Comparison of ENCODE assay signal across 10 mouse cellular contexts in genomic region chr14:32994954-32995636, GRCm38 (mm10). TPM values are rescaled to one million over a fixed set of nuclear protein-coding genes. Genes with fewer than 3 reads are reported as not detected.
DNase-seq lines count a peak whose midpoint lies in the region; ATAC-seq lines count a peak whose summit lies in the region.
"Had no signal": no experiment of that assay in that cellular context is flagged by ENCODE, and none has a peak within 500 bp of the region (broad histone marks: within the 10 kb centered on the region; RNA-seq: fewer than 3 reads in every experiment).

No protein-coding gene starts in this region.

- intact Hi-C loops in left cerebral cortex, postnatal 10 days (cut with DNase I), result no loop called here

- peaks cover 13% of the 10 kb centered on the region for H3K4me1 ChIP-seq in embryonic facial prominence, embryonic 15.5 days
- H3K4me1 ChIP-seq in hindbrain, embryonic 15.5 days (replicated peaks), result peaks cover 21% of the 10 kb centered on the region
- H3K4me1 ChIP-seq in limb, embryonic 15.5 days, result peaks cover 17% of the 10 kb centered on the region
- H3K4me1 ChIP-seq in neural tube, embryonic 15.5 days, result peaks cover 22% of the 10 kb centered on the region

- H3K4me3 ChIP-seq in embryonic facial prominence, embryonic 15.5 days (replicated peaks), result no peak overlapping the region; the same call in 1 of the 2 replicates
- no peak overlapping the region for H3K4me3 ChIP-seq in hindbrain, embryonic 15.5 days
- 0 out of 2 replicates have a peak overlapping the region, but pooled peaks have one; percentile 5 for H3K4me3 ChIP-seq in limb, embryonic 15.5 days
- no peak overlapping the region for H3K4me3 ChIP-seq in neural tube, embryonic 15.5 days (replicated peaks)

- H3K27ac ChIP-seq in embryonic facial prominence, embryonic 15.5 days (replicated peaks), result peak overlapping the region; percentile 63
- peak overlapping the region; percentile 39; the same call in 1 of the 2 replicates for H3K27ac ChIP-seq in hindbrain, embryonic 15.5 days (replicated peaks)
- H3K27ac ChIP-seq in limb, embryonic 15.5 days, result peak overlapping the region; percentile 44; the same call in 1 of the 2 replicates
- no peak overlapping the region for H3K27ac ChIP-seq in neural tube, embryonic 15.5 days (replicated peaks)
- H3K27ac ChIP-seq: liver, embryonic 14.5 days had no signal

- peak; percentile 10 to 77 for DNase-seq in left cerebral cortex, postnatal 10 days (ENCODE audit: extremely low spot score in 1 of 2, low spot score in 2 of 2)
- DNase-seq in left cerebral cortex, adult 18-20 months (ENCODE audit: low spot score in 2 of 2), result no peak
- no peak for DNase-seq in cerebellum, adult 11 months
- DNase-seq in cerebellum, postnatal 36 days, result no peak

- H3K4me2 ChIP-seq in embryonic facial prominence, embryonic 15.5 days (replicated peaks), result peak overlapping the region; percentile 28
- peak overlapping the region; percentile 39 for H3K4me2 ChIP-seq in hindbrain, embryonic 15.5 days
- peak overlapping the region; percentile 32 for H3K4me2 ChIP-seq in limb, embryonic 15.5 days
- H3K4me2 ChIP-seq in neural tube, embryonic 15.5 days, result peak overlapping the region; percentile 42

- 7% methylated on average over 10 of the region's 10 CpGs for WGBS in embryonic facial prominence, embryonic 15.5 days
- 3% methylated on average over 10 of the region's 10 CpGs for WGBS in hindbrain, embryonic 15.5 days
- WGBS in limb, embryonic 15.5 days, result 5% methylated on average over 10 of the region's 10 CpGs
- 7% methylated on average over 10 of the region's 10 CpGs for WGBS in neural tube, embryonic 15.5 days

- ATAC-seq in embryonic facial prominence, embryonic 15.5 days (ENCODE audit: insufficient number of reproducible peaks, low FRiP score, low TSS enrichment, low read depth), result peak; percentile 39; the same call in 1 of the 2 replicates
- peak; percentile 38; the same call in 1 of the 2 replicates for ATAC-seq in hindbrain, embryonic 15.5 days (ENCODE audit: low FRiP score, low read depth)
- ATAC-seq in limb, embryonic 15.5 days (ENCODE audit: insufficient number of reproducible peaks, low FRiP score, low TSS enrichment, low read depth), result no peak
- peak; percentile 53; the same call in 1 of the 2 replicates for ATAC-seq in neural tube, embryonic 15.5 days (ENCODE audit: low FRiP score)

- no peak overlapping the region for H3K9ac ChIP-seq in embryonic facial prominence, embryonic 15.5 days
- no peak overlapping the region for H3K9ac ChIP-seq in hindbrain, embryonic 15.5 days
- H3K9ac ChIP-seq in limb, embryonic 15.5 days, result no peak overlapping the region
- H3K9ac ChIP-seq in neural tube, embryonic 15.5 days (replicated peaks), result no peak overlapping the region
- H3K9ac ChIP-seq: liver, embryonic 14.5 days had no signal

- no peaks in the 10 kb centered on the region for H3K9me3 ChIP-seq in embryonic facial prominence, embryonic 15.5 days (replicated peaks)
- no peaks in the 10 kb centered on the region for H3K9me3 ChIP-seq in hindbrain, embryonic 15.5 days
- no peaks in the 10 kb centered on the region for H3K9me3 ChIP-seq in limb, embryonic 15.5 days
- no peaks in the 10 kb centered on the region for H3K9me3 ChIP-seq in neural tube, embryonic 15.5 days (replicated peaks)

- no peaks in the 10 kb centered on the region for H3K36me3 ChIP-seq in embryonic facial prominence, embryonic 15.5 days
- no peaks in the 10 kb centered on the region for H3K36me3 ChIP-seq in hindbrain, embryonic 15.5 days
- no peaks in the 10 kb centered on the region for H3K36me3 ChIP-seq in limb, embryonic 15.5 days
- H3K36me3 ChIP-seq in neural tube, embryonic 15.5 days, result no peaks in the 10 kb centered on the region

- H3K27me3 ChIP-seq in embryonic facial prominence, embryonic 15.5 days, result no peaks in the 10 kb centered on the region
- no peaks in the 10 kb centered on the region for H3K27me3 ChIP-seq in hindbrain, embryonic 15.5 days
- H3K27me3 ChIP-seq in limb, embryonic 15.5 days, result no peaks in the 10 kb centered on the region
- no peaks in the 10 kb centered on the region; the same call in 1 of the 2 replicates for H3K27me3 ChIP-seq in neural tube, embryonic 15.5 days (replicated peaks)

RNA-seq across cellular contexts. Expression of gene Lrrc18, which starts 3.9 kb away (rescaled TPM):
- total RNA-seq in left cerebral cortex, postnatal 10 days (2021), result under 1 TPM; 0.13 to 0.99 TPM
- total RNA-seq in left cerebral cortex, adult 18-20 months (2021), result under 1 TPM; 0.63 to 0.73 TPM
- 1.2 and 1.4 TPM in 2 replicates for polyA plus RNA-seq in embryonic facial prominence, embryonic 15.5 days (2015; fragmentation: Nextera tagmentation; extraction: Ambion mirVana)
- polyA plus RNA-seq in hindbrain, embryonic 15.5 days (2015; fragmentation: Nextera tagmentation; extraction: Ambion mirVana), result 0.13 and 0.53 TPM in 2 replicates
- polyA plus RNA-seq in limb, embryonic 15.5 days (2015; fragmentation: Nextera tagmentation; extraction: Ambion mirVana), result 0.17 and 0.37 TPM in 2 replicates
- 0.41 and 0.70 TPM in 2 replicates for polyA plus RNA-seq in neural tube, embryonic 15.5 days (2015; fragmentation: Nextera tagmentation; extraction: Ambion mirVana)
- total RNA-seq: MEL had no signal

Comparison
In these comparisons a context has a peak if more than half of its experiments do, and no peak if none do; other contexts are left out.
1. DNase-seq: peak in left cerebral cortex, postnatal 10 days (2 of 2); none in left cerebral cortex, adult 18-20 months (0 of 2), cerebellum, adult 11 months (single experiment) and cerebellum, postnatal 36 days (0 of 2).
2. Peak in every context shown above with its lines, with median percentiles within 50 percentile points of each other: H3K4me2 ChIP-seq.